Mouse (Mus musculus) left cerebral cortex, postnatal 10 days (tissue): ENCODE data around the gene Actl11. TPM values are rescaled to one million over a fixed set of nuclear protein-coding genes. Genes with fewer than 3 reads are reported as not detected.

Source experiments
- DNase-seq, 2 experiments: peaks; one replicate each; pipeline ENCODE4 v3.0.0; 2021 to 2022; ENCODE audit warnings: low spot score in 2 of 2, mixed read lengths in 1 of 2; ENCODE audit errors: extremely low spot score in 1 of 2
- intact Hi-C: fragments of 180-260 bp; cut with DNase I; formaldehyde crosslinking; loops from one replicate; pipeline ENCODE4 v1.15.1; 2025
- total RNA-seq, 2 experiments: library from RNA; stranded (reverse); gene quantifications; 2 replicates each; pipeline ENCODE4 v1.2.3; 2021

Actl11 gene
- total RNA-seq, 2 experiments from 2014 or later = not detected

DNA sequence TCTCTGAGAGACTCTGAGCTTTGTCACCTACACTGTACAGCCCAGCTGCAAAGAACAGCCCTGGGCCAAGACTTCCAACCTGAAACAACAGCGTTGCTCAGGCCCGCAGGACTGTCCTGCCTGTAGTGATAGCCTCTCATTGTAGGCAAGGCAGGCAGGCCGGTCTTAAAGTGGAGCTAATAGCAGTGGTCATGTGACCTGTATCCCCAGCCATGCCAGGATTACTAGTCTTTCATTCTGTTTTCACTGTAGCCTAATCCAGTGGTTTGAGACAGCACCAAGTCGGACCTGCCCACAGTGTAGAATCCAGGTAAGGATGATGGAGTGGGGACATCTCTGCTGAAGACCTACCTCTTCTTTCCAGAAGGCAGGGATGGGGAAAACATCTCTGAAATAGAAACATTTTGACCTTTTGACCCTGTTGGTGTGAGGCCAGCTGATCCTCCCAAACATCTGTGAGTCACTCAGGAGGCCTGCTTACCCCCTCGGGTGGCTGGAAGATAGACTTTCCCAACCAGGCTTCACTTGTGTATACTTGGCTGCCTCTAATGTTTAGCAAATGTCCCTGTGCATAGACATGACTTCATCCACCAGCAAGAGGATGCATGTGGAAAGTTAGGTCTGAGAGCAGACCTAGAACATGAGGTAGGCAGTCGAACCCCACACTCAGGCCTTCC, 27.5 kb downstream of the Actl11 start:
- intact Hi-C loops = no loop called here
- no peak for DNase-seq

DNA sequence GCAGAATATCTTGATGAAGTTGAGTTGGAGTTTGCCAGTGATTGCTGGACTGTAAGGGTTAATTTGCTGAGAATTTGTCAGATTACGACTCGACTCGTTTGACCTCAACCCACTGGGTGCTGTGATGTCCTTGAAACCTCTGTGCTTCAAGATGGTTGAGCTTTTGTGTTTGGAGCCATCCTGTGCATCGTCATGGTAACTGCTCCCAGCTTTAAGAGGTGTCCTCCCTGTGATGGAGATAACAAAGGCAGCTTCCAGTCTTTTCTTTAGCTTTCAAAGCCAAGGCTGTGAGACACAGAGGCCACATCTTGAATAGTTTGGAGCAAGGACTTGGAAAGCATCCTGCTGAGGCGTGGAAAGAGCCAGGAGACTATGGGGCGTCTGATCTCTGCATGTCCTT, 28.9 kb downstream of the Actl11 start:
- no peak for DNase-seq
- intact Hi-C loops = no loop called here

DNA sequence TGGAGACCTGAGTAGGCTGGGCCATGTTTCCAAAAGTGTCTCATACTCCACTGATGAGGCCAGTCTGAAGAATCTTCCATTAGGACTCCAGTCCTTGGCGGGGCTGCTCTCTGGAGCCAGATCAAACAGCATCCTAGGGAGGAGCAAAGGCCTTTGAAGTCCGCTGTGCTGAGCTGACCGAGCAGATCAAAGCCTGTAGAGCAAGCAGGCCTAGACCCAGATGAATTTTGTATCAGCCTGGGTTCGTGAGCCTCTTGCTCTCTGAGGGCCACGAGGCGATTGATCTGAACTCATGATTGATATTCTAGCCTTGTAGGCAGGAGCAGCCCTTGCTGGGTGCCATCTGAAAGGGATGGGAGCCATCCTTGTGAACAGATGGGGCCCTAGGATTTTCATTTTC, 31.6 kb downstream of the Actl11 start:
- DNase-seq = peak in 1 of 2 experiments; percentile 78
- intact Hi-C loops = loop anchor here (5.0 kb wide), 2 partner anchors 92 to 107 kb away; partner anchors contain the start of gene Amigo3

DNA sequence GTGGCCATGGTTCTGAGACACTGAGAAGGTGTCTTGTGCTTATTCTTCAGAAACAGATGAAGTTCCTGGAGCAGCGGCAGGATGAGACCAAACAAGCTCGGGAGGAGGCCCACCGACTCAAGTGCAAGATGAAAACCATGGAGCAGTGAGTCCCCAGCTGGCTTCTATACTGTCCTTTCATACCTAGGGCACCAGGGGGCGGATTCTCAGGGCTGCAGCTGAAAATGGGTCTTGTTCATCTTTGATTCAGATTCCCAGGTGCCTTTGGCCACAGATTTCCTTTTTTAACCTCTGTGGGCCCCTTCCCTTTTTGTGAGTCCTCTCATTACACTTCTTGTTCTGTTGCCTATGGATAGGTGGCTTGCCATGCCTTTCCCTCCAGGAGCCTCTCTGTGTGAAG, 32.7 kb downstream of the Actl11 start:
- intact Hi-C loops = loop anchor here (5.0 kb wide), 2 partner anchors 91 to 106 kb away; partner anchors contain the start of gene Amigo3
- DNase-seq = no peak

DNA sequence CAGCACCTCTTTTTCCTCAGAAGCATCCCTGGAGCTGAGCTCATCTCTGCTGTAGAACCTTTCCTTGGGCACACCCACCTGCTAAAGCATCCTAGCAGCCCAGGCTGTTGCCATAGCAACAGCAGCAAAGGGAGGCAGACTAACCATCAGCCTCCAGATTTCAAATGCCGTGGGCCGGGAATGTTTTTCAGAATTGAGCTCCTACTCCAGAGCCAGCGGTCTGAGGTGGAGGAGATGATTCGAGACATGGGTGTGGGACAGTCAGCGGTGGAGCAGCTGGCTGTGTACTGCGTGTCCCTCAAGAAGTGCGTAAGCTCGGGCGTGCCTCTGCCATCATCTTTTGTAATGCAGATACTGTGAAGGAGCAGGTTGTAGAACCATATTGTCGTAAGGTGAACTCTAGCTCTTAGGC, 33.1 kb downstream of the Actl11 start:
- intact Hi-C loops = loop anchor here (5.0 kb wide), 2 partner anchors 91 to 106 kb away; partner anchors contain the start of gene Amigo3
- peak; percentile 78 to 79 for DNase-seq

DNA sequence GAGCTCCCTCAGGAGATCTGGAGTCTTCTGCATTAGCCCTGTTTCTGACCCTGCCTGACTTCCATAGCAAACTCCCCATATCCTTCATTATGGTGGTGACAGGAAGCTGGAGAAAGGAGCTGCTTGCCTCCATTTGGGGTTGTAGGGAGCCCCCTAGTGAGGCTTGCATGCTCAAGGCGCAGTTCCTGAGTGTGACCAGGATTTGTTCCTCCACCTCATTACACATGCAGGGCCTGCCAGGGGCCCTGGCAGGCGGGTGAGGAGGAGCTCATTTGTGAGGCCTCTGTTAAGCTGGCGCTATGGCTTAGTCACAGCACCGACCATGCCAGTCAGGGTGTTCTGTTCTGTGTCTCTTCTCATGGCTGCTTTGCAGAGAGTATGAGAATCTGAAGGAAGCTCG, 33.6 kb downstream of the Actl11 start:
- intact Hi-C loops = loop anchor here (1.0 to 5.0 kb wide), 3 partner anchors 61 to 105 kb away; partner anchors contain the start of gene Amigo3
- DNase-seq = peak; percentile 72 to 75

DNA sequence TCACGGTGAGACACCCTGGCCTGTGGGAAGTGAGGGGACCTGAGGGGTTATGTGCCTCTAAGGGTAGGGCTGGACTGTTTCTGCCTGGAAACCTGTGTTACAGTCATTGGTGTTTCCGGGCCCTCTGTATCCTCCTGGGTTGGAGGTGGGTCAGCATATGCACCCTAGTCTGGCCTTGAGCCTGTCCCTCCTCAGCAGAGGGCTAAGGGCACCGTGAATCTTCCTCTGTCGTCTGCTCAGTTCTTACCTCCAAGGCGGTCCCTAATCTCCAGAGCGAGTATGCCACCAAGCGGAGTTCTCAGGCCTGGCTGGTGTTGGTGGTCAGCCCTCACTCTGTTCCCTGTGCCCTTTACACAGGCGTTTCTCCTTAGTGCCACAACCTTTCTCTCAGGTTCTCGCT, 34.6 kb downstream of the Actl11 start:
- intact Hi-C loops = loop anchor here (1.0 to 5.0 kb wide), 4 partner anchors 23 to 104 kb away; partner anchors contain the start of gene Amigo3
- no peak for DNase-seq

DNA sequence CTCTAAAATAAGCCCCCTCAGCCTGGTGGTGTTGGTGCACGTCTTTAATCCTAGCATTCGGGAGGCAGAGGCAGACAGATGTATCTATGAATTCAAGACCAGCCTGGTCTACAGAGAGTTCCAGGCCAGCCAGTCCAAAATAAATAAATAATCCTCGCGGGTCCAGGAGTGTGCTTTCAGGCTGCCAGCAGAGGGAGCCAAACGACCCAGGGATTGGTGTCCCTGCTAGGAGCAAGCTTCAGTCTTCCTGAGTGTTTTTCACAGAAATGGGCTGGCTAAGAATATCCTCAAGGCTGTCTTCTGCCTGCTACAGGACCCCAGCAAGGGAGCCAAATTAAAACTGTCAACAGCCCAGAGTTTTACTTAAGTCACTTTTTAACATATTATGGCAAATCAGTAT, 35.4 kb downstream of the Actl11 start:
- peak; percentile 63 to 89 for DNase-seq
- intact Hi-C loops = loop anchor here (1.0 to 5.0 kb wide), 3 partner anchors 23 to 104 kb away; partner anchors contain the start of gene Amigo3

DNA sequence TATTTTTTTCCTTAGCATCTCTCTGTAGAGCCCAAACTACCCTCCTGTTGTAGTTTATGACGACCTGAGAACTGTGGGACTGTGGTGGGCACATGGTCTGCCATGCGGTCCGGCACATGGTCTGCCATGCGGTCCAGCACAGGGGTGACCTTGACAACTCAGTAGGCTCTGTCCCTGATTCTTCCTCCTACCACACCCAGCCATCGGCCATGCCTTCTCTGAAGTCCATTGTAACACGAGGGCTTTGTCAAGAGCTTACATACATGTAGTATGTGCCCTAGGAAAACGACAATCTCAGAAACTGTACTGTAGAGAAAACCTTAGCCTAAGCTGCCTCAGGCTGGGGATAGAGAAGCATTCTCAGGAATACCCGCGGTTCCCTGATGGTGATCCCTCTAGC, 36.4 kb downstream of the Actl11 start:
- DNase-seq = no peak
- intact Hi-C loops = loop anchor here (5.0 kb wide), 2 partner anchors 88 to 103 kb away; partner anchors contain the start of gene Amigo3

DNA sequence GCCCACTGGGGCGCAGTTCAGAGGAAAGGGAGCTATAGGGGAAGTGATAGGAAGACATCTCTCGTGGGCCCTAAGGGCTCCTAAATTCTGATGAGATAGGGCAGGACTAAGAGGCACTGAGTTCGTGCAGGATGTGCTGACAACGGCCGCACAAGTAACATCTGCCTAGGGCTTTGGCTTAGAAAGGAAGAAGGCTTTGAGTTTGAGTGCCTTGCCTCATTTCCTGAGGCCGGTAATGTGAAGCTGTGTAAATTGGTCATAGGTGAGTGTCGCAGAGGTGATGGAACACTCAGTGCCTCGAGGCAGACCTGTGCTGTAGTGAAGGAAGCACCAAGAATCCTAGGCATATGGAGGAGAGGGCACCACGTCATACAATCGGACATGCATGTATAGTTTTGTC, 38.4 kb downstream of the Actl11 start:
- no peak for DNase-seq
- intact Hi-C loops = no loop called here

DNA sequence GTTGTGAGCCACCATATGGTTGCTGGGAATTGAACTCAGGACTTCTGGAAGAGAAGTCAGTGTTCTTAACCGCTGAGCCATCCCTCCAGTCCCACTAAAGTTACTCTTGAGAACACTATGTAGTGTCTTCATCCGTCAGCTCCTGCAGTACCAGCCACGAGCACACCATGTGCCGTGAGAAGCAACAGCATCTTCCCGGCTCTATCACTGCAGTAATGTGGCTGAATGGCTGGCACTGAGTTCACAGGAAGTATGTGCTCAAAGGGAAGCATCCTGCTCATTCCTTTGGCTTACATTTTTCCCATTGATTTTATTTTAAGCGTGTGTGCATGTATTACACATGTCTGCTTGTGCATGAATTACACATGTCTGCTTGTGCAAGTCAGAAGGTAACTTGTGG, 39.2 kb downstream of the Actl11 start:
- intact Hi-C loops = no loop called here
- DNase-seq = no peak

DNA sequence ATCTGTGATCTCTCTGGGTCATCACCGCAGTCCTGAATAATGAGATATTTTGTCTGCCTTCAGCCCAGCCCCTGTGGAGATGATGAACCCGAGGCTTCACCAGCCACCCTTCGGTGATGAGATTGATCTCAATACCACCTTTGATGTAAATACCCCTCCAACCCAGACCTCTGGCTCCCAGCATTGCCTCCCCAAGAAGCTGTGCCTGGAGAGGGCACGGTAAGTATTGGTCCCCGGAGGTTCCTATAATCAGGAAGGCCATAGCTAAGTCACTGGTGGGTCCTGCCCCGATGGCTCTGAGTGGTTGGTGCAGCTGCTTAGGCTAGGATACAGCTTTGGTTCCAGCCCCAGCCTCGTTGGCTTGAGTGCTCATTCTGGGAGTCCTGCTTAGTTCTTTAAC, 40.3 kb downstream of the Actl11 start:
- intact Hi-C loops = no loop called here
- DNase-seq = no peak

DNA sequence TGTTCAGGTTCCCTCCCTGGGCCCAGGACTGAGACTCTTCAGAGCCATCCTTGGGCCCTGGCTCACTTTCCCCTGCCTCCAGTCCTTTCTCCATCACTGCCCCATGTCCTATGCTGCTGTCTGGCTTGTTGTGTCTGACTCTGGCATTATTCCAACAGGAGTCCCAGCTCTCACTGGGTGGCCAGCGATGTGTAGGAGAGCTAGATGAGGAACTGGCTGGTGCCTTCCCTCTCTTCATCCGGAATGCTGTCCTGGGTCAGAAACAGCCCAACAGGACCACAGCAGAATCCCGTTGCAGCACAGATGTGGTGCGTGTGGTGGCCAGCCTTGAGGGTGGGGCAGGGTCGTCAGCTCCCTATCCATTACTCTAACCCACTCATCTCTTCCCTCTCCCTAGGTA, 42.0 kb downstream of the Actl11 start:
- no peak for DNase-seq
- intact Hi-C loops = no loop called here

DNA sequence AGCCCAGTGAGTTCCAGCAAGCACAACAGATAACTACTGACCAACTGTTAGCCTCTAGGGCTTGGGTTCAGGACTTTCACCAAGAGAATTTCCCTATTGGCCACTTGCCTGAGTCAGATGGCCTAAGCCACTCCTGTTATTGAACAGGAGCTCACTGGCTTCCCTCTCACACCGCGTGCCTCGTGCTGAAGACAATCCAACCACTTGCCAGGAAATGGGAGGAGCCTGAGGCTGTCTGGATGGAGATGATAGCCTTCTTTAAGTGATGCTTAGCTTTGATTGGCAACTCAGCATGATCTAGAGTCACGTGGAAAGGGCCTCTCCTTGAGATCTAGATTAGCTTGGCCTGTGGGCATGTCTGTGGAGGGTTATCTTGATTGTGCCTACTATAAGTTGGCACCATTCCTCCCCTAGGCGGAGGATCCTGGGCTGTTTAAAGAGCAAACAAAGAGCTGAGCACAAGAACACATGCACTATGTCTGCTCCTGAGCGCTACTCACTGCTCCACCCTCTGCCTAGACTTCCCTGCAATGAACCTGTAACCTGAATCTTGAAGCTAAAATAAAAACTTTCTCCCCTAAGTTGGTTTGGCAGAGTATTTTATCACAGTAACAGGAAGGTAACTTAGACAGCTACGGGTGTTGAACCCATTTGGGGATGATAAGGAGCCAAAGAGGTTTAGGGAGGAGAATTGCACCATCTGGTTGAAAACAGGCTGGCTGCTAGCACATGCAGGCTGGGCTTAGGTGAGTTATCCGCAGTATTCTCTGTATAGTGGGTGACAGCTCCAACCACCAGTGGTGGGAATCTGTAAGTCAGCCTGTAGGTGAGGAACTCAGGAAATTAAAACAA, 43.6 kb downstream of the Actl11 start:
- no peak for DNase-seq
- intact Hi-C loops = no loop called here

DNA sequence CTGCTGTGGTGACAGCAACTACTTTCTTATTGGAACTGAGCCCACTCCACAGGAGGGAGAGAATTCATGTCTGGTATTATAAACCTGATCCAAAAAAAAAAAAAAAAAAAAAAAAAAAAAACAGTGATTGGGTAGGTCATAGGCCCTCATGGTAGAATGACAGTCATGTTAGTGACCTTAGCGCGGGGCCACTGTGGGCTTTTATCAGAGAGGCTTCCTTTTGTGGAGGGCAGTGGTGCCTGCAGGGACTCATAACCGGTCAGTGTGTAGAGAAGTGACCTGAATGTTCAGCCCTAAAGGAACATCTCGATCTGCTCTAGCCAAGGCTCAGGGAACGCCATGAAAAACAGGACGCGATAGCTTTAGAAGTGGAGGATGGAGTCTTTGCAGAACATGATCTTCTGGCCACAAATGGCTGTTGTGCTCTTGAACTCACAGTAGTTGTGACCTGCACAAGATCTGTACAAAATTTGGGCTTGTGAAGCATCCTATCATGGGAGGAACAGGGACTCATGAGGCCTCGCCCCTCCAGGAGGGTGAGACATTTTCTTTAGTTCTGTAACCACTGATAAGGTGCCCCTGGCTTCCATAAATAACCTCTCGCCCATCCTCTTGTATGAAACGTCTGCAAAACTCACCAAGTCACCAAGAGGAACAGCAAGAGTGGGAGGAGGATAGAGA, 46.4 kb downstream of the Actl11 start:
- intact Hi-C loops = no loop called here
- no peak for DNase-seq

DNA sequence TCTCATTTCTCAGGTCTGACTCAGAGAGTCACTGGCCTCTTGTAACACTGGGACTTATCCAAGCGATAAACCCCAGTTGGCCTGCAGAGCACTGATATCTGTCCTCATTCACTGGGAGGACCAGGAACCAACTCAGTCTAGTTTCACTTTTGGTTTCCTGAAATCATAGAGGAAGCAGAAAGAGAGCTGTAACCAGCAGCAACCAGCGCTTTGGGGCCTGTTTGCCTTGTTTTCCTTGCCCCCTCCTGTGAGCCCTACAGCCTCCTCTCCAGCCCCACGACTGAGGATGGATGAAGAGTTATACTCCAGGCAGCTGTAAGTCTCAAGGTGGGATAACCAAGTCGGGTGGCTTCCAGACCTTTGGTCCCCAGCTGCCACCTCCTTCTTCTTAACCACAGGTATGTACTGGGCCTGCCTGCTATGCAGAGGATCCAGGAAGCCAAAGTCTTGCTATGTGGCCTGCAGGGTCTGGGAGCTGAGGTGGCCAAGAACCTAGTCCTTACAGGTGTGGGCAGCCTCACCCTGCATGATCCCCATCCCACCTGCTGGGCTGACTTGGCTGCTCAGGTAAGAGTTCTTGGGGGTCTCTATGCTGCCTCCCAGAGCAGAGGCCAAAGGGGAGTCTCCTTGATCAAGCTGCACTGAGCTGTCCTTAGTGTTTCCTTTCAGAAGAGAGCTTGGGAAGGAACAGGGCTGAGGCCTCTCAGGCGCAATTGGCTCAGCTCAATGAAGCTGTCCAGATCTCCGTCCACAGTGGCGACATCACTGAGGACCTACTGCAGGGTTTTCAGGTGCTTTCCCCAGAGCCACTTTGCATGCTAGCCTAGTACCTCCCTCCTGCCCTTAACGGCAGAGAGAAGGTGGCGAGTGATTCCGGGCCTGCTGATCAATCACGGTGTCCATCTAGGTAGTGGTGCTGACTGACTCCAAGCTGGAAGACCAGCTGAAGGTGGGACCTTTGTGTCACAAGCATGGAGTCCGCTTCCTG, 47.4 kb downstream of the Actl11 start, which contains the start of gene Uba7:
Gene Uba7, plus strand, starts transcription at position 107 of the 988 bp plus-strand sequence.
- no peak for DNase-seq
- intact Hi-C loops = no loop called here

DNA sequence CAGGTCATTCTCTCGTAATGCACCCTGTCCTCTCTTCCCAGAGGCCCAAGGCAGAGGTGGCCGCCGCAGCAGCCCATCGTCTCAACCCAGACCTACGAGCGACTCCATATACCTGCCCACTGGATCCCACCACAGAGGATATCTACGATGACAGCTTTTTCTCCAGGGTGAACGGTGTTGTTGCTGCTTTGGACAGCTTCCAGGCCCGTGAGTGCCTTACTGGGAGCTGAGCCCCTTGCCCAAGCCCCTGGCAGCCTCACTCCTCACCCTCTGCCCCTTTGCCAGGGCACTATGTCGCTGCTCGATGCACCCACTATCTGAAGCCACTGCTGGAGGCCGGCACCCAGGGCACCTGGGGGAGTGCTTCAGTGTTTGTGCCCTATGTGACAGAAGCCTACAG, 50.5 kb downstream of the Actl11 start:
- DNase-seq = no peak
- intact Hi-C loops = no loop called here
